Mouse (Mus musculus) heart, embryonic 13.5 days (tissue): ENCODE measurements around the gene Irf2bpl. TPM values are rescaled to one million over a fixed set of nuclear protein-coding genes. Genes with fewer than 3 reads are reported as not detected.

ENCODE experiments used
- ATAC-seq: fragments of 200-750 bp; cut with Nextera tagmentation; 2 replicates; pipeline ENCODE4 v1.8.0; 2017; ENCODE audit warnings: moderate TSS enrichment; ENCODE audit not compliant: insufficient number of reproducible peaks, low FRiP score, low TSS enrichment; ENCODE audit errors: extremely low read depth
- H3K27ac ChIP-seq: fragments of 300-500 bp; sonication (generic); replicated peaks from 2 replicates; pipeline ENCODE4 v1.5.1; 2015; ENCODE audit warnings: moderate library complexity, mild to moderate bottlenecking, inconsistent platforms
- H3K27me3 ChIP-seq: fragments of 300-500 bp; sonication (generic); replicated peaks from 2 replicates; pipeline ENCODE4 v1.6.1; 2015; ENCODE audit warnings: mild to moderate bottlenecking, inconsistent platforms
- H3K36me3 ChIP-seq: fragments of 300-500 bp; sonication (generic); 2 replicates; pipeline ENCODE4 v1.6.1; 2015; ENCODE audit warnings: mild to moderate bottlenecking, inconsistent platforms
- H3K4me1 ChIP-seq: fragments of 300-500 bp; sonication (generic); 2 replicates; pipeline ENCODE4 v1.6.1; 2015; ENCODE audit warnings: inconsistent platforms
- H3K4me2 ChIP-seq: fragments of 300-500 bp; sonication (generic); 2 replicates; pipeline ENCODE4 v1.6.1; 2015; ENCODE audit warnings: inconsistent platforms, mild to moderate bottlenecking, moderate library complexity
- H3K4me3 ChIP-seq: fragments of 300-500 bp; sonication (generic); 2 replicates; pipeline ENCODE4 v1.5.1; 2015; ENCODE audit warnings: moderate library complexity, mild to moderate bottlenecking, inconsistent platforms
- H3K9ac ChIP-seq: fragments of 300-500 bp; sonication (generic); 2 replicates; pipeline ENCODE4 v1.6.1; 2015; ENCODE audit warnings: inconsistent platforms, mild to moderate bottlenecking, moderate library complexity
- H3K9me3 ChIP-seq: fragments of 300-500 bp; sonication (generic); 2 replicates; pipeline ENCODE4 v1.6.1; 2016; ENCODE audit warnings: inconsistent platforms
- WGBS: fragments of 180-500 bp; shearing (Covaris S2); methylation state at CpG from one replicate; pipeline ENCODE4 v1.1.7; 2015; ENCODE audit warnings: mixed read lengths; 5-methylcytosine and 5-hydroxymethylcytosine counted together
- polyA plus RNA-seq: library from polyadenylated mRNA; unstranded; fragments of >200 nt; fragmentation: Nextera tagmentation; extraction: Ambion mirVana; gene quantifications from 2 replicates; pipeline ENCODE4 v1.2.1, GENCODE M21; 2015

The Irf2bpl gene
- polyA plus RNA-seq, 1 experiment from 2014 or later = 34.1 TPM

DNA sequence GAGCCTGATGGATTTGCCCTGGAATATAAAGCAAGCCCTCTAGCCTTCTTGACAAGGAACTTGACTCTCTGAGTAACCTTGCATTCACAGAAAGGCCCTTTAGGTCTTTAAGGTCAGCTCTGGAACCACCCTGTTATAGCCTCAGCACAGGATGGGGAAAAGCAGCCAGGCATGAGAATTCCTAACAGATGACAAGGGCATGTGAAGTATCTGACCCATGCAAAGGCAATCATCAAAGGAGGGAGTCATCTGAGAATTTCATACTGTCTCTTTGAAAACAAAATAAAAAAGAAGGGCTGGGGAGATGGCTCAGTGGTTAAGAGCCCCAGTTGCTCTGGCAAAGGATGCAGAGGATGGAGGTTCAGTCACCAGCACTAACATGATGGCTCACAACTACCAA, 33.3 kb downstream of the Irf2bpl start:
- H3K27ac ChIP-seq = no peak overlapping the region

DNA sequence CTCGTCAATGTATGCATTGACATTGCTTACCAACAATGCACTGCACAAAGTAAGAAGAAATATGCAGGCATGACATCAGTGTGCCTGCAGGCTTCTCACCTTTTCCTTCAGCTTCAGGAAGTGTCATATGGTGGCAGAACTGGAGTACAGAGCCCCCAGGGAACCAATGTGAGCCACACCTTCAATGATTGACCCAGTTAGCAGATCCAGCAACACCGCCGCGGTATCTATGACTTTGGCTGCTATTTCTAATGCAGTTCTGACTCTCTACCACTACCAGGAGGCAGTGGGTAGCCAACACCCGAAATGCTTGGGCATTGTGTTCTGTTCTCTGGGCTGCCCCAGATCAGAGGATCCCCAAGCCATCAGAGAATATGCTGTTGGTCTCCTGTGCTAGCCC, 33.9 kb downstream of the Irf2bpl start:
- no peak for ATAC-seq
- H3K4me1 ChIP-seq = peaks cover 31% of the 10 kb centered on the region
- H3K4me3 ChIP-seq = no peak overlapping the region
- 82% methylated on average over 5 of the region's 5 CpGs for WGBS
- H3K36me3 ChIP-seq = no peaks in the 10 kb centered on the region
- no peaks in the 10 kb centered on the region for H3K9me3 ChIP-seq
- no peaks in the 10 kb centered on the region for H3K27me3 ChIP-seq
- H3K9ac ChIP-seq = no peak overlapping the region
- no peak overlapping the region for H3K4me2 ChIP-seq
- H3K27ac ChIP-seq = no peak overlapping the region

More for the DNA sequence above, 33.3 kb downstream of the Irf2bpl start:
- no peaks in the 10 kb centered on the region for H3K27me3 ChIP-seq
- H3K9ac ChIP-seq = no peak overlapping the region
- peaks cover 37% of the 10 kb centered on the region for H3K4me1 ChIP-seq
- H3K36me3 ChIP-seq = no peaks in the 10 kb centered on the region
- H3K4me2 ChIP-seq = no peak overlapping the region
- no peaks in the 10 kb centered on the region for H3K9me3 ChIP-seq
- H3K4me3 ChIP-seq = no peak overlapping the region
- ATAC-seq = no peak

DNA sequence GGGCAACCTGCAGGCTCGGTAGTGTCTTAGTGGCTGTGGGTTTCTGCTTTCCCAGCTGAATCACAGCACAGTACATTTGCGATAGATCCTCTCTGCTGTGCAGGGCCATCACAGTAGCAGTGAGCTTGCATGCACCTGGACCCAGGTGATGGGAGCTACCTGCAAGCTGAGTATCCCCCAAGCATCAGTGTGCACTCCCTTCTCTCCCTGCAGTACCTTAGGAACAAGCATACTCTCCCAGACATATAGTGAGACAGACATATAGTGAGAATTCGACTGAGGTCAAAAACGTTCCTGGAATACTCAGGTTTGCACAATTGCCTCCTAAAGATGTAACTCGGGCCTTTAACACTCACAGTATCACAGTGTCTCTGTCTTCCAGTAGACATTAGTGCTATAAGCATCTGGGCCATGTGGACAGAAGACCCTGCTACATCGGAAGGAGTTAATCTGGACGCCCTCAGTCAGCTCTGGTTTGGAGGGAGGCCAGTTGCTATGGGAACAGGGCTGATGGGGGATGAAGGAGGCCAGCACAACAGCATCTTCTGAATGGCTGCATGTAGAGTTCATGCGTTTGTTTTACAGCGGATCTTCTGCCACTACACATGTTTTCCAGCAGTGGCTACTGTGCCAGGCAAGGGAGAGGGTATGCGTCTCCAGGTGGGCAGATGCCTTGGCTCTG, 34.5 kb downstream of the Irf2bpl start:
- 65% methylated on average over 10 of the region's 10 CpGs for WGBS
- ATAC-seq = no peak
- no peak overlapping the region for H3K4me2 ChIP-seq

GRCm38 (mm10) chr12:86842866-86843459, 41.6 kb downstream of the Irf2bpl start:
- H3K27me3 ChIP-seq = no peaks in the 10 kb centered on the region
- peaks cover 20% of the 10 kb centered on the region for H3K4me1 ChIP-seq
- no peak overlapping the region for H3K9ac ChIP-seq
- no peaks in the 10 kb centered on the region for H3K9me3 ChIP-seq
- ATAC-seq = no peak
- H3K36me3 ChIP-seq = no peaks in the 10 kb centered on the region
- 48% methylated on average over 15 of the region's 15 CpGs for WGBS
- no peak overlapping the region for H3K4me2 ChIP-seq
- no peak overlapping the region for H3K4me3 ChIP-seq
- no peak overlapping the region for H3K27ac ChIP-seq

More for the DNA sequence above, 34.5 kb downstream of the Irf2bpl start:
- H3K4me3 ChIP-seq = no peak overlapping the region
- H3K36me3 ChIP-seq = no peaks in the 10 kb centered on the region
- H3K9ac ChIP-seq = no peak overlapping the region
- H3K4me1 ChIP-seq = peaks cover 25% of the 10 kb centered on the region
- H3K9me3 ChIP-seq = no peaks in the 10 kb centered on the region
- no peaks in the 10 kb centered on the region for H3K27me3 ChIP-seq
- no peak overlapping the region for H3K27ac ChIP-seq

DNA sequence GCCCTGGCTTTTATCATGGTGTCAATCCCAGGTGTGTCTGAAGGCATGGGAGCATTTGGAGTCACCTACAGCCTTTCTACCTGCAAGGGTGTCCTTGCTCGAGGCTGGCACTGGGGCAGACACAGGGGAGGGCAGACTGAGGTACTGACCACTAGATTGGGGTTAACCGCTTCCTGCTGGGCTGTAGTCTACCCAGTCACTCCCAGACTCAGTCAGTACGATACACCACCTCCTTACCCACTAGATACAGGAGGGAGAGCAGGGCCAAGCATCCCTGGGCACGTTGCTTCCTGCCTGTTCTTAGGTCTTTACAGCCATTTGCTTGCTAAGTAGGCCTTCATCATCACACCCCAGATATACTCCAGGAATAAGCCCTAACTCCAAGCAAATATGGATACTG, 44.1 kb downstream of the Irf2bpl start:
- no peaks in the 10 kb centered on the region for H3K27me3 ChIP-seq
- H3K4me2 ChIP-seq = no peak overlapping the region
- H3K4me3 ChIP-seq = no peak overlapping the region
- ATAC-seq = no peak
- no peak overlapping the region for H3K27ac ChIP-seq
- H3K9ac ChIP-seq = no peak overlapping the region
- peaks cover 40% of the 10 kb centered on the region for H3K4me1 ChIP-seq
- WGBS = 75% methylated on average over 4 of the region's 4 CpGs
- no peaks in the 10 kb centered on the region for H3K9me3 ChIP-seq
- no peaks in the 10 kb centered on the region for H3K36me3 ChIP-seq

DNA sequence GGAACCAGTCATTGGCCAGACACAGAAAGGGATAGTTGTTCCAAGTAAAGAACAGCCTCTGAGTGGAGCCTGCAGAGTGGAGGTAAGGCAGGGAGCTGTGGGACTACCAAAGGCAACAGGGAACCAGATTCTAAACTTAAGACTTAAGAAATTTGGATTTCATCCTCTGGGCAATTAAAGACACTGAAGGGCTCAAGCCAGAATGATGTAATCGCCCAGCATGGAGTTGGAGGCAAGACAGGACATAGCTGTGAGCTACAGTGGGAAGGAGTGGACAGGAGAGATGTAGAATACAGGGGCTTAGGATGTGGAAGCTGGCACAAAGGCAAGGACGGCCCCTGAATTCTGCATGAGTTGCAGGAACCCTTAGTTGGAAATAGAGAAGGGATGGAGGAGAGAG, 46.4 kb downstream of the Irf2bpl start:
- peak overlapping the region; percentile 67 for H3K27ac ChIP-seq
- H3K4me1 ChIP-seq = peaks cover 58% of the 10 kb centered on the region
- no peak overlapping the region for H3K4me2 ChIP-seq
- H3K4me3 ChIP-seq = no peak overlapping the region
- 51% methylated on average over 2 of the region's 2 CpGs for WGBS
- H3K9me3 ChIP-seq = no peaks in the 10 kb centered on the region
- ATAC-seq = no peak
- no peaks in the 10 kb centered on the region for H3K27me3 ChIP-seq
- no peaks in the 10 kb centered on the region for H3K36me3 ChIP-seq
- H3K9ac ChIP-seq = no peak overlapping the region

DNA sequence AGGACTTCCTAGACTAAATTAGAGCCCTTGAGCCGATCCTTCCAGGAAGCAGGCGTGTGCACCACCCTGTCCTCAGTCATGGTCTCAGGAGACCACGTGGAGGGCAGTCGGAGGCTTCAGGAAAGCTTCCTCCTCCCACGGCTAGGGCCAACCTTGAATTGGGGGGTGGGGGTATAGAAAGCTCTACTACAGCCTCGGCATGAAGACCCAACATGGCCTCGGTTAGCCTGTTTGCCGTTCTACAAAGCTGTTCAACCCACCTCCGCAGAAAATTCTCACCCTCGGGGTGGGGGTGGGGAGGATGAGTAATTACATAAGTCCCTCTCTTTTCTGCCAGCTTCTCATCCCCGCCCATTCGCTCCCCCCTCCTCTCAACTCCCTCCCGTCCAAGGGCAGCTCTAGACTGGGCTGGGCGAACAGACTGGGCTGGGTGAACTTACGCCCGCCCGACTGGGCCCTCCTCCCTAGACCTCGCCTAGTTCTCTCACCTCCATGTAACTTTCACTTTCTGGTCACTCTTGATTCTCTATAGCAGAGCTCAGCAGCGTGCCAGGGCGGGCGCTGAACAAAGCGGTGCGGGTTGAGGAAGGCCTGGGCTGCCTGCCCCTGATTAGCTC, 48.1 kb downstream of the Irf2bpl start:
- WGBS = 13% methylated on average over 23 of the region's 23 CpGs
- peaks cover 74% of the 10 kb centered on the region for H3K4me1 ChIP-seq
- H3K4me3 ChIP-seq = peak overlapping the region; percentile 36
- no peaks in the 10 kb centered on the region for H3K9me3 ChIP-seq
- peak; percentile 67; the same call in 1 of the 2 replicates for ATAC-seq
- peak overlapping the region; percentile 60 for H3K4me2 ChIP-seq
- peak overlapping the region; percentile 86 for H3K27ac ChIP-seq
- no peaks in the 10 kb centered on the region for H3K27me3 ChIP-seq
- peak overlapping the region; percentile 73 for H3K9ac ChIP-seq
- no peaks in the 10 kb centered on the region for H3K36me3 ChIP-seq

GRCm38 (mm10) chr12:86835899-86836298, 48.7 kb downstream of the Irf2bpl start:
- no peak overlapping the region for H3K4me2 ChIP-seq
- peaks cover 79% of the 10 kb centered on the region for H3K4me1 ChIP-seq

DNA sequence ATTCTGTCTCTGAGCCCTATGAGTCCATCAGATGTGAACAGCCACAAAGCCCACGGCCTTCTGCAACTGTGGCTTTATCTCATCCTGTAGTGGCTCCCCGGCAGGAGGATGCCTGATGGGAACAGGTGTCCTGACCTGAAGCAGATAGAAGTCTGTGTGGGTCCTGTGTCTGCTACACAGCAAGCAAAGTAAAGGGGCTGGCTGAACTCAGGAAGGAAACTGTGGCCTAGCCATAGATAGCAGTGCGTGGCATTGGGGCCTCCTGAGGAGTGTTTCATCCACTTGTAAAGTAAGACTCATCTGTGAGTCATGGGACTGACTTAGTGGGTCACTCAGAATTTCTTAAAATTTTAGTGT, 50.2 kb downstream of the Irf2bpl start:
- Histone ChIP-seq H3K27ac (peak overlapping the region; percentile 94), H3K4me2 (no peak overlapping the region), H3K9me3 (no peaks in the 10 kb centered on the region), H3K36me3 (no peaks in the 10 kb centered on the region), H3K4me3 (no peak overlapping the region), H3K4me1 (peaks cover 88% of the 10 kb centered on the region), H3K27me3 (no peaks in the 10 kb centered on the region), H3K9ac (peak overlapping the region; percentile 61)
- WGBS = 26% methylated on average over 3 of the region's 3 CpGs
- no peak for ATAC-seq

More at GRCm38 (mm10) chr12:86835899-86836298, 48.7 kb downstream of the Irf2bpl start:
- WGBS = 71% methylated on average over 3 of the region's 3 CpGs
- Histone ChIP-seq H3K4me3 (no peak overlapping the region), H3K9ac (no peak overlapping the region), H3K27ac (peak overlapping the region; percentile 86), H3K36me3 (no peaks in the 10 kb centered on the region), H3K9me3 (no peaks in the 10 kb centered on the region), H3K27me3 (no peaks in the 10 kb centered on the region)
- no peak for ATAC-seq

- H3K4me2 ChIP-seq = 0 out of 2 replicates have a peak overlapping the region, but pooled peaks have one; percentile 18
- no peaks in the 10 kb centered on the region for H3K27me3 ChIP-seq
- H3K4me1 ChIP-seq = peaks cover 87% of the 10 kb centered on the region
- peak; percentile 78; the same call in 1 of the 2 replicates for ATAC-seq
- H3K36me3 ChIP-seq = no peaks in the 10 kb centered on the region
- H3K27ac ChIP-seq = peak overlapping the region; percentile 94
- 19% methylated on average over 6 of the region's 6 CpGs for WGBS
- H3K4me3 ChIP-seq = no peak overlapping the region
- peak overlapping the region; percentile 76 for H3K9ac ChIP-seq
- no peaks in the 10 kb centered on the region for H3K9me3 ChIP-seq
Observed at GRCm38 (mm10) chr12:86833711-86834415, 50.7 kb downstream of the Irf2bpl start.

GRCm38 (mm10) chr12:86832551-86833182, 51.9 kb downstream of the Irf2bpl start:
- Histone ChIP-seq H3K4me2 (peak overlapping the region; percentile 57), H3K4me3 (peak overlapping the region; percentile 21; the same call in 1 of the 2 replicates), H3K4me1 (peaks cover 78% of the 10 kb centered on the region), H3K36me3 (no peaks in the 10 kb centered on the region), H3K9me3 (no peaks in the 10 kb centered on the region), H3K9ac (peak overlapping the region; percentile 76), H3K27me3 (no peaks in the 10 kb centered on the region), H3K27ac (peak overlapping the region; percentile 94)
- ATAC-seq = no peak
- WGBS = 43% methylated on average over 11 of the region's 11 CpGs
